Mouse (Mus musculus): ENCODE measurements around the gene Zfp536.

Zfp536 gene

DNA sequence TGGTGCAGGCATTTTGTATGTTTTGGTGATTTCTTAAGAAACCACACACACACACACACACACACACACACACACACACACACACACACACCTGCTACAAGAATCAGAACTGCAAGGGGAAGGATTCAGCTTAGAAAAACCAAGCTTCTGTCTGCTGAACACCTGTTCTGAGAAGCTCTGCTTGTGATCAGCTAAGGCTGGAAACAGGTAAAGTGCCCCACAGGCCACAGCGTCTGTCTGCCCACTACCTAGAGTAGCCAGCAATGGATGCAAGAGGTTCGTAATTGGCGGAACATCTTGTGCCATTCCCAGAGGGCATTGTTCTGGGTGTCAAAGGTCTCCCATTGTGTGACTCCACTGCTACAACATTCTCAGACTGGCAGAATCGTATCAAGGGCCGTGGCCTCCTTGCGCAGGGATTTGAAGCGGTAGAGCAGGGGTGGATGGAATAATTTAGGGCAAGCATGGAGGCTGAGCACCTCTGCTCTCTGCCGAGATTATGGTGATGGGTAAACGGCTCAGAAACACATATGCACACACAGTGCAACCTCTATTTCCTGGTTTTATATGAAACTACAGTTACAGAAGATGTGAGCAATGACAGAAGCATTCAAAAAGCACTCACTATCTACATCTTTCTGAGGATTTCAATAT lies 170.4 kb downstream of the Zfp536 start:
- peak; percentile 78 for DNase-seq

DNA sequence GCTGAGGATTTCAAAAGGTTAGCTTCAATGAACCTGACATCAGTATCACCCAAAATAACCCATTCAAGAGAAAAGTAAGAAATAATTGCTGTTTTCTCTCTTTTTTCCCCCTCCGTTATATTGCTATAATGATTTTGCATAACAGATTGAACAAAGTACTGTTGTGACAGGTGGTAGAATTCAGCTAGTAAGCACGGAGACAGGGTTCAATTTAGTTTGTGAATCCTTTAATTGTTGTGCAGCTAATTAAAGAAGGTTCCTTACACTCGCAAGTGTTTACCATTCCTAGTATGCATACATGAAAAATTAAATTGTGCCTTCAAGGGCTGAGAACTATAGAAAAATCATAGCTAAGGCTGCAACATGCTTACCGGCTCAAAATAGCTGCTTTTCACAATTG lies 173.1 kb downstream of the Zfp536 start:
- DNase-seq: no peak

DNA sequence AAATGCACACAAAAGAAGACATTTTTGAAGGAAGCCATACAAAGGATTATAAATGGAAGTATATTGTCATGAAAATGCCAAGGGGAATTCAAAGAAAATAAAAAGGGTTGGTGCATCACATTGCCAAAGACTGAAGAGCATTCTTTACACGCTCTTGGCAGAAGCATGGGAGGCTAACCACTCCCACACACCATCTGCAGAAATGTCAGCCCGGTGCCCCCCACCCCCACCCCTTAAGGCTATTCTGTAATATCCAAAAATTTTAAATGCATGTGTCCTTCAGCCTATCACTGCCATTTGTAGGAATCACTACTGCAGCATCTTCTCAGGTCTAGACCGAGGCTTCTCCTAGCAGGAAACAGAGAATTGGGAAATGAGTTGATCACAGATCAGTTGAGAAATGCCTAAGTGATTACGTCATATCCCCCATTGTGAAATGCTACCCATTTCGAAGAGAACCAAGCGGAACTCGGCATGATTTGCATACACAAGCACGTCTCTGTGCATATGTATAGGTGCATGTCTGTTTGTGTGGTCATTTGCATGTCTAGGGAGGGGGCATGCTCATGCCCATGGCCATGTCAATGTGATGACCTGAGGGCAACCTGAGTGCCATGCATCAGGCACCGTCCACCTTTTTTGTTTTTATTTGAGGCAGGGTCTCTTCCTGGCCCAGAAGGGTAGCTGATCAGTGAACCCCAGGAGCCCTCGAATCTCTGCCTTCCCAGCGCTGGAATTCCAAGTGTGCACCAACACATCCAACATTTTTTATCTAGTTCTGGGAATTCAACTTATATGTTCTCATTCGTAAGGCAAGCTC lies 179.0 kb downstream of the Zfp536 start:
- DNase-seq: no peak

DNA sequence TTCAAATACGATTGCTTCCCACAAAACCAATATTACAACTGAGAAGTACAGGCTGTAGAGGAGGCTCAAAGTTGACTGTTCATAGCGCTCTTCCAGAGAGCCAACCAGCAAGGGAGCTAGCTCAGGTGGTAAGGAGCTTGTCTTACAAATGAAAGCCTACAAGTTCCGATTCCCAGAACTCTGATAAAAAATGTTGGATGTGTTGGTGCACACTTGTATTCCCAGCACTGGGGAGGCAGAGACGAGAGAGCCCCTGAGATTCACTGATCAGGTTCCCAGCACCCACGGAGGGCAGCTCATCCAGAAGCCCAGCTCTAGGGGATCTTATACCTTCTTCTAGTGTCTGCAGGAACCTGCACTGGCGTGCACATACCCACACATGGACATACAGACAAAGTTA lies 179.9 kb downstream of the Zfp536 start:
- no peak for DNase-seq

DNA sequence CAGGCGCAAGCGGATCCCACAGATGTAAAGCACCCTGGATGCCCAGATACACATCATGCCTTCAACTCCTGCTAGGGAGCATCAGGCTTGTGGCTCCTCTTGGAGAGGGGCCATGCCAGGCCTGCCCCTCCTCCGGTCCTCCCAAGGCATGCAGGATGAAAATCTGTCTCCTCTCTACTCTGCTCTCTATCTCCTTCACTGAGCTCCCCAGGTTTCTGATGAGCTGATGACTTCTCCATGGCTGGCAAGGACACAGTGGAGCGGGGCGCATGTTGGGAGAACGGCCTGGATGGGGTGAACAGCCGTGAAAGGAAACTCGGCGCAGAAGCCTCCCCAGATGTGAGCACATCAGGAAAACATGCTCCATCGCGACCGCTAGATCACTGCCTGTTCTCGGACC lies 186.7 kb downstream of the Zfp536 start:
- DNase-seq: no peak

DNA sequence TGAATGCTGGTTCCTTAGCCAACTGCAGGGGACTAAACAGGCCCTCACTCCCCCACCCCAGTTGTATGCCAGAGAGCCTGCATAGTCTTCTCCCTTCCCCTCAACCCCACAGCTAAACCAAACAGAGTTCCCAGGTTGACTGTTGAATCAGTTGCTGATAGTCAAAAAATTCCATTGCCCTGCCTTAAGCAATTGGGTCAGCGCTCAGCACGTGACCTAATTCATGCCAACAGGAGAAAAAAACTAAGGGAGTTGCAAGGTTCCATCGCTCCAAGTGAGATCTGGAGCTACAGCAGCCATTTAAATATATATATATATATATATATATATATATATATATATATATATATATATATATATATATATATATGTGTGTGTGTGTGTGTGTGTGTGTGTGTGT lies 192.2 kb downstream of the Zfp536 start:
- DNase-seq: peak; percentile 53

DNA sequence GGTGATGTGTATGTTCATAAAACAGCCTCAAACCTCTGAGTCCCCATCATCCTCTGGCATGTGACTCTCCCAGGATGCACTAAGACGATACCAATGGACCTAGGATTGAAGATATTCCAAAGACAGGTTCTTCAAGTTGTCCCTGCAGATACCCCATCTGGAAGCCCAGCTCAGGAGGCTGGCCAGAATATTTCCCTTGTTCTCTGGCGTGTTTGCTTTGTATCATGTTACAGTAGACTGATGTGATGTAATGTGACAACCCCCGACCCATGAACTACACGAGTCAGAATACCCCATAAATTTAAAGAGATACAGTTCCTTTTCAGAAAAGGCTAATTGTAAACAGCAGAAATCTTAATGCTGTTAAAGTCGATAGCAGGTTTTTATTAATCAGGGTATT lies 192.9 kb downstream of the Zfp536 start:
- peak; percentile 79 for DNase-seq

DNA sequence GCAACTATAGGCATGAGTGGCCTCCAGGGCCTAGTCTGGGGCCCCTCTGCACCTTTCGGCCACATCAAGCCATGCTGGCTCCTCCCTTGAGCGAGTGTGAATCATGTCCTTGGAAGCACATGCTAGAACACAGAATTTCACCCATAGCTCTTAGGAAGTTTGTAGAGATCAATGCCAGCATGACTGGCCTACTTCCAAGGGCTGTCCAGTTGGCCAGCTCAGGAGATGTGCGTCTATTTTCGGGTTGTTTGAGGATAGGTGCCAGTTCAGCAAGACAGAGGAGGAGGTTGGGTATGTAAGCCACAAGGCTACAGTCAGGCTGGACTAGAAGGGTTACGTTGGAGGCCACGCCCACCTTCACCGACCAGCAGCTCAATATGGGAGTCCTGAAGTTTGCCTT lies 201.4 kb downstream of the Zfp536 start:
- DNase-seq: no peak

DNA sequence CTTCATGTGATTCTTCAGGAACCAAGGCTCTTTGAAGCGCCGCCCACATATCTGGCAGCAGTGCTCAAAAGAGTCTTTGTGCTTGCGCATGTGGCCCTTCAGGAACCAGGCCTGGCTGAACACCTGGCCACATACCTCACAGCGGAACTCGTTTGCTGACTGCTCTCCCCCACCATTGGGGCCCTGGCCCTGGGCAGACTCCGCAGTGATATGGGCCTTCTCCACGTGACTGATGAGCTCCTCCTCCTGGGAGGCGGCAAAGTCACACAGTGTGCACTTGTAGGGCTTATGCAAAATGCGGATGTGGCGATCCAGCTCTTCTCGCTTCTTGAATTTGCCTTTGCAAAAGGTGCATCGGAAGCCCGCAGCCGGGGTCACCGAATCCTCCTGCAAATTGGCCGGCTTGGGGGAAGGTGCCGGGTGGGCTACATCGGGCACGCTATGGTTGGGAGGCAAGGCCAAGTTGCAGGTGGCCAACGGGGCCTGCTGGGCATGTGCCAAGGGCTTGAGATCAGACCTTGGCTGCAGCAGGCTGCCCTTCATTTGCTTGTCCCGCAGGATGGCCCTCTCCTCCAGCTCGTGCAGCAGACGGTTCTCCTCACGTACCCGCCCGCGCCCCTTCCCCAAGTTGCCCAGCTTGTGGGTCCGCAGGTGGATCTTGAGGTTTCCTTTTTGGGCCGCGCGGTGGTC lies 204.5 kb downstream of the Zfp536 start:
- no peak for DNase-seq

DNA sequence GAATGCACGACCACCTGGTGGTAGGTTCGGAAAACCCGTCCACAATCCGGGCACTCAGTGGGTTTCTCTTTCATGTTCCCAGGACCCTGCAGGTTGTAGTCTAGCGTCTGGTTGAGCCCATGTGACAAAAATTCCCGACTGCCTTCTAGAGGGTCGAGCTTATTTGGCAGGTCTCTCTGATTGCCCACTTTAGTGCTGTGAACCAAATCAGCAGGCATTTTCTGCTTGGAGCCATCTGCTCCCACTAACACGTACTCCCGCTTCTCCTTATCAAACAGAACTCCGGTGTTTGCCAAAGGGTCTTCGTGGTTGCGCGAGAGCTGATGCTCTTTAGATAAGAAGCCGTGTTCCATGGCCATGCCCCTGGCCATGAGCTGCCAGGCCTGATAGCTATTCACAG lies 205.4 kb downstream of the Zfp536 start:
- no peak for DNase-seq

DNA sequence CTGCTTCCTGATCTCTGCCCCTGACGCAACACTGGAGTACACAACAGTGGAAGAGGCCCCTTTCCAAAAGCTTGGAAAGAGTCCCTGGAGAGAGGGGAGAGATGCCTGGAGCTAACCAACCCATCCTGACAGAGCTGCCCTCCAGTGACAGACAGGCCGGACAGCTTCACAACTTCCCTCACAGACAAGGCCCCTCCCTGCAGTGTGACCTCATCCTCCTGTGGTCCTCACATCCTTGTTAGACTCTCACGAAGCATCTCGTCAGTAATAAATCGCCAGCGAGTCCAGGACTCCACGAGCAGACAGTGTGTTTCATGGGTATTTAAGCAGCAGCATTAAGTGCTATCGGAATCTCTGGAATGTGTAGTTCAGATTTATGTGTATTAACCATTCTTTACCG lies 207.4 kb downstream of the Zfp536 start:
- DNase-seq: peak; percentile 81

DNA sequence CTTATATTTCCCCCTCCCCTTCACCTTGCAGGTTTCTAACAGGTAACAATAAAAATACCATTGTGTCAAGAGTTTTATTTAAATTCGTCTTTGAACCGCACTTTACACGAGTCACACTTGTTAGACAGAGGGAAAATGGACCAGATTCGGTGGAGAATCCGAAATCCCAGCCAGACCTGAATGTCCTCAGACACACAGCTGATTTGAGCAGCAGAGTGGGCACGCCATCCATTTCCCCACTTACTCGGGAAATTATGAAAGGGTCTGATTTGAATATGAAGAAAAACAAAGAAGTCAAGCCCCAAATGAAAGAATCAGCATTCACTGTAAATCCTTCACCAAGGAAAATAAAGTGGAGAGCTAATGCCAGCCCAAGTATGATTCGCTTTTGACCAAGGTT lies 208.1 kb downstream of the Zfp536 start:
- DNase-seq: no peak

DNA sequence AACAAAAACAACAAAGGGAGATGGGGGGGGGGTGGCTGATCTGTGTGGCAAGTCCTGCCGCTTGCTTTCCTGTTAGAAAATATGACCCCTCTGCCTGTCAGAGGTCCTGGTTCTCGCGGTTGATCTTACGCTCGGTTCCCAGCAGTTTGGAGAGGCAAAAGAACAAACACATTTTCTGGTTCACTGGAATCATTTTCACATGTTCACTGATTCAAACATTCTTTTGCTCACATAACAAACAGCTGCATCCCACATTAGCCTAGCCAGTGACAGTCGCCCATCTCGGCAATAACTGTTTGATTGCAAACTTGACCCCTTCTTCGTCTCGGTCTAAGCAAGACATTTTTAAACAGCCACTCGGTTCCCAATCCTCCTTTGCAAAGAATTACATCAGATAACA lies 208.8 kb downstream of the Zfp536 start:
- DNase-seq: peak; percentile 80

DNA sequence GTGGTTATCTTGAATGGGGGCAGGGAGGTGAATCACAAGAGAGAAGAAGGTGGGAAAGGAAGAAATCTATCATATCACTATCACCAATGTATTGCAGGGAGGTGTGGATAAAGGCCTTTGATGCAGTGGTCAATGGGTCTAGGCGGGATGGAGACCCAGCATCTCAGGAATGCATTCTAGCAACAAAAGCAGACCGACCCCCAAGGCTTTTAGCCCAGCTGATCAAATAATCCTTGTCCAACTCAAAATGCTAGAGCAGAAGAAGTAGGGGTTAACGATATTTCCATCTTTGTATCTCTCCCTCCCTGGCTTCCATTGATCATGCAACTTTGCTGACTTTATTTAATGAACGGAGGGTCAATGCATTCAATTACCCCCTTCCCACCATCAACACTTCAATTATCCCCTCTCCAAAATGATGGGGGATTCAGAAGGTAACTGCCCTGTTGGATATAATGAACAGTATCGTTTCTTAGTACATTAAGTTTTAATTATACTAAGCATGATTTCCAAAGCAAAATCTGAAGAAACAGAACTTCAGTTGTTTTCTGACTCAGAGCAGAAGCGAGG lies 209.5 kb downstream of the Zfp536 start:
- no peak for DNase-seq

DNA sequence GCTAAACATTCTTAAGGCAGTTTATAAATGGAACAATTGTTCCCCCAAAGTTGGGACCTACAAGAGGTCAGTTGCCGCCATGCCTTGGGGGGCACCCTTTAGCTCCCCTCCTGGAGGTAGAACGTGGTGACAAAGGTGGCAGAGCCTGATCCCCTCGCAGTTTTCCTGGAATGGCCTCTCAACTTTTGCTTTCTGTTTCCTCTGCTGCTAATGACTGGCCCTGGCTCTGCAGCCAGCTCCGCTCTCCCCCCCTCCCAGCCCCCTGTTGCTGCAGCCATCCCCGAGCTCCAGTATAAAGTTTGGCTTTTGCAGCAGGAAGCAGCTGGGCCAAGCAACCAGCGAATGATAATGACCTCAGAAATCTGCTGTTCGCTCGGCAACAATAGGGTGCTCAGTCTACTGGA lies 210.3 kb downstream of the Zfp536 start:
- DNase-seq: peak; percentile 98

DNA sequence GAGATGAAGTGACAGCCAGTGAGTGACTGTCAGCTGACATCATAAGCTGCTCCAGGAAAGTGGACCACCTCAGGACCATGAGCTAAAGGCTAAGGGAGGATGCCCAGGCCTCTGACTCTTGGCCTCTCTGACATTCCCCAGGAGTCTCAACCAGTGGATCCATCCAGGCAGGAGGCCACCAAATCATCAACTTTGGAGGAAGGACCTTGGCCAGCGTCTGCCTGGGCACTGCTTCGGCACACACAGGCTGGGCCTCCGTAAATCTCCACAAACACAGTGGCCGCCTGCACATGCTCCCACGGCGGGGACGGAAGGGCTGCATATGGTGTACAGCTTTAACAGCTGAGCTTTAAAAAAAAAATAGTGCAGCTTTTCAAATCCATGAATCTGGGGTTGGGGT lies 210.9 kb downstream of the Zfp536 start:
- DNase-seq: no peak

DNA sequence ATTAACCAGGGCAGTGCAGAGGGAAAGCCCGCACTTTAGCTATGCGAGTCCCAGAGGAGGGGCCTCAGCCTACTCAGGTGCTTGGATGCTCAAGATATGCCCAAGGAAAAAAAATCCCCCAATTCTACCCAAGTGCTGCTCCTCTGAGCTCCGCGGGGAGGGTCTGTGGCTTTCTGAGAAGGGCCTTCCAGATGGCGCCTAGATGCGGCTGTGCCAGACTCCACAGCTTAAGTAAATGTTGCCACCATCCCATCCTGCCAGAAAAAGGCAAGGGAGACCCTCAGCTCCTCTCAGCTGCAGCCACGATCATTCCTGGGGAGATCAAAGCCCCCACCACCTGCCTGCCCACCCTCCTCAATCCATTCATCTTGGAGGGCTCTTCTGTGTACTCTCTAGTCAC lies 212.9 kb downstream of the Zfp536 start:
- DNase-seq: no peak

DNA sequence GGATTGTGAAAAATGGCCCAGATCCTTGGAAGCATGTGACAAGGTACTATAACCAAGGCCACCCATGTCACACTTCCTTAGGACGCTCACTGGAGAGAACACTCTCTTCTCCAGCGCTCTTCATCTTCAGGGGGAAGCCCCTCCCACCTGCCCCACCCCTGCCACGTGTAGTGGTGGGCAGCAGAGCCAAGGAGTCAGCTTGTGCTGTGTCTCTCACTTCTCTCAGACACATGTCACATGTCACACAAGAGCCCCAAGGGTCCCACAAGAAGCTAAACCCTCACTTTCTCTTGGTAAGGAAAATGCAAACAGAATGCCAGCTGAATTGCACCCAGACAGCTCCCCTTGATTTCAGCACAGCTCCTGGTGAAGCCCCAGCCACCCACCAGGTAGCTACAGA lies 213.6 kb downstream of the Zfp536 start:
- DNase-seq: no peak

DNA sequence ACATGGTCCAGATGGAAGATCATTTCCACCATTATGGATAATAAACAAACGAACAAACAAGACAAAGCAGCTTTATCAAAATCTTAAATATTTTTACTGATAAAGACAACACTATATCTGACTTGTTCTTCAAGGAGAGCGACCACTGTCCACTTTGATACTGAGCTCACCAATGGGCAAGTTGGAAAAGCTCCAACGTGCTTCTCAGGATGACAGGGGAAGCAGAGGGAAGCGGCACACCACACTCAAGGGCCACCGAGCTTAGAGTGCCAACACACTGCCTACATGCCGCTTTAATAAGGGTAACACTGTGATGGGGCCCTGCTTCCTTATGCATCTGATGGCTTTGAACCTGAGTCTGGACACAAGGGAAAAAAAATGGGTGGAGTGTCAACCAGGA lies 214.1 kb downstream of the Zfp536 start:
- no peak for DNase-seq

DNA sequence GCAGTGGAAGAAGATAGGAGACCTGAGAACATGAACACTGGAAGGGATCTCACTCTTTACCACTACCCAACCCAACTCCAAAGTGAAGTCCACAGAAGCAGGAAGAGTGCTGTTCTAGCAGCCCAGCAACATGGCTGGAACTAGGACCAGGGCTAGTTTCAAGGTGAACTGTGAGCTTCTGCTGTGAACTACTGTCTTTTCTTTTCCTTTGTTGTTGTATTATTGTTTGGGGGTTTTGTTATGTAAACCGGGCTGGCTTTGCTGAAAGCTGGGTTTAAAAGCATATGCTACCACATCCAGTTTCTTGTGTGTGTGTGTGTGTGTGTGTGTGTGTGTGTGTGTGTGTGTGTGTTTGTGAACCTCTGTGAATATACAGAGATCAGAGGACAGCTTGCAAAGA lies 216.6 kb downstream of the Zfp536 start:
- DNase-seq: no peak

DNA sequence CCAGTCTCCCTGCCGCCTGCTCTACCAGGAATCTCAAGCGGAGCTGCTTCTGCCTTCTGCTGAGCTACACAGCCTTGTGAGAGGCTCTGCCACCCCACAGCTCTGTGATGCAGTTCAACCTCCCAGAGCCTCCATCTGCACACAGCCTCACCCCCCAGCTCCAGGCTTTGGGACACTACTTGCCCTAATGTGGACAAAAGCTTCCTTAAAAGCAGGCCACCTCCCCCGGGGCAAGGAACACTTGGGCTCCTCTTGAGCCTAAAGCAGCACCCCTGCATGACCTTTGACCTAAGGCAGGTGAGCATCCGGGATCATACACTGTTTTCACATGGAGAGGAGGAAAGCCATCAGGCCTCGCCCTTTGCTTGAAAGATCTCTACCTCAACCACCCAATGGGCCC lies 219.0 kb downstream of the Zfp536 start:
- DNase-seq: no peak

DNA sequence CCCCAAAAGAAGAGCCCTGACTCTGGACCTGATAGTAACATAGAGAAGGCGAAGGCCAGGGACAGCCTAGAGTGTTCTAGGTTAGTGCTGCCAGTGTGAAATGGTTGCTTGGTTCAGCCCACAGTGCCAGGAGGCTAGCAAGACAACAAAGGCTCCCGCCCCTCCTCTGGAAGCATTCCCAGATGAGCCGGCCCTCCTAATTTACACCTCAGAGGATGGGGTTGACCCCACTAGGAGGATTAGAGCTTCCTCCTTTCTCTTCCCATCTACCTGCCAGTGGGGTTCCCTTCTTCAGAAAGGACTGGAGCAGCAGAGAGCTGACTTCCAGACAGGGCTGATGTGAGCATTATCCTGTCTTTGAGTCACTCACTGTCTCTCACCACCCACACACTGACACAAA lies 219.8 kb downstream of the Zfp536 start:
- no peak for DNase-seq

DNA sequence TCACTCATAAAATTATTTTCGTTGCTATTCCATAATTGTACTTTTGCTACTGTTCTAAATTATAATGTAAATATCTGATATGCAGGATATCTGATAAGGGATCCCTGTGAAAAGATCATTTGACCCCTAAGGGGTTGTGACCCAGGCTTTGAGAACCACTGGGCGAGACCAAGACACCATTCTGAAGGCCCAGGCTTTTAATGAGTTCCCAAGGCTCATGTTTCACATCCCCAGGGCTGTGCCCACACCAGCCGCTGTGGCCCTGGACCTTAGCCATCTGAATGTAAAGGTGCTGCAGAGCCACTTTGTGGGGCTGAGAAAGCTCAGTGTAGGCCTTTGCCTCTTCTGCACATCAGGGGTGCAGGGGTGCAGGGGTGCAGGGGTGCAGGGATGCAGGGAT lies 221.1 kb downstream of the Zfp536 start:
- DNase-seq: no peak

DNA sequence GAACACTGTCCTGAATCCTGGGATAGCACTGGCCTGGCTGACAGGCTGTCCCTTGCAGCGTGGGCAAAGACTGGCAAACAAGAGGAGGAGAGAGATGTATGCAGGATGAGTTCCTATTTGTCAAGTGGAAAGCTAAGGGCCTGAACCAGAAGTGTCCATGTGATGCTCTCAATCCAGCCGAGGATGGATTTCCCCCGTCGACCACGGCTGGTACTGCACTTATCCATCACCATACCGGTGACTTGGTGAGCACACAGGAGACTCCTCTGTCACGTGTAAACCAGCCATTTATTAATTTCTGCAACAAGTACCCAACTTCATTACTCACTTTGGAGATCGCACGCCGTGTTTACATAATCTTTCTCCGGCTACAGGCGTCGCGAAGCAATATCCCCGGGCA lies 224.6 kb downstream of the Zfp536 start:
- no peak for DNase-seq
